Mouse (Mus musculus): ENCODE results near the gene Drd2. TPM values are rescaled to one million over a fixed set of nuclear protein-coding genes. Genes with fewer than 3 reads are reported as not detected.

The Drd2 gene
- 6.7 and 8.4 TPM in 2 replicates for polyA plus RNA-seq (2015; fragmentation: Nextera tagmentation; extraction: Ambion mirVana)

GRCm38 (mm10) chr9:49340136-49341043, at the start of gene Drd2:
Drd2 (plus strand) TSS chr9:49340627.
- H3K4me2 ChIP-seq = peak within 1 kb of the TSS; percentile 91
- peak within 1 kb of the TSS; percentile 56 for H3K4me3 ChIP-seq (replicated peaks)
- peaks cover 20% of the 10 kb centered on the region for H3K4me1 ChIP-seq
- H3K9me3 ChIP-seq (replicated peaks) = no peaks in the 10 kb centered on the region
- ATAC-seq (ENCODE audit: low FRiP score) = peak; percentile 90
- H3K36me3 ChIP-seq = no peaks in the 10 kb centered on the region
- WGBS = under 1% methylated on average over 73 of the region's 84 CpGs
- H3K27ac ChIP-seq (replicated peaks) = no peak within 1 kb of the TSS
- peak within 1 kb of the TSS; percentile 47 for H3K9ac ChIP-seq (replicated peaks)
- H3K27me3 ChIP-seq (replicated peaks) = peaks cover 46% of the 10 kb centered on the region

GRCm38 (mm10) chr9:49295101-49295500, 45.3 kb upstream of the Drd2 start:
- WGBS = 52% methylated on average over 1 of the region's 1 CpGs
- no peak overlapping the region for H3K4me2 ChIP-seq
- no peak overlapping the region for H3K4me3 ChIP-seq (replicated peaks)
- no peaks in the 10 kb centered on the region for H3K4me1 ChIP-seq
- H3K9ac ChIP-seq (replicated peaks) = no peak overlapping the region
- ATAC-seq (ENCODE audit: low FRiP score) = no peak
- H3K27me3 ChIP-seq (replicated peaks) = no peaks in the 10 kb centered on the region; the same call in 1 of the 2 replicates
- H3K36me3 ChIP-seq = no peaks in the 10 kb centered on the region
- no peaks in the 10 kb centered on the region for H3K9me3 ChIP-seq (replicated peaks)
- H3K27ac ChIP-seq (replicated peaks) = no peak overlapping the region

DNA sequence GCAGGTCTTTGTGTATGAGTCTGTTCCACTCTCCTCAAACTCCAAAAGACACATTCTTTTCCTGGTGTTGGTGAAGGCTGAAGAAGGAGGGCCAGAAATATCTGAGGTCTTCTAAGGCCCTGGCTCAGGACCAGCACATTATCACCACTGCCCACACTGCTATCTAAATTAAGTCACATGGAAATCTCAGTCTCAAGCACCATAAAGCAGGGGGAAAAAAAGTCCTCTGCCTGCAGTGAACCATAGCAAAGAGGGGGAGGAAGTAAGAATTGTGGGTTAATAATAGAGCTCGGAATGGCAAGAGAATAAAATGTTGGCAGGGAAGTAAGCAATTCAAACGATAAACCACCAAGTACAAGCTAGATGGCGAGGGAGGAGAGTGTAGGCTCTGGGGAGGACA, 32.9 kb upstream of the Drd2 start:
- Histone ChIP-seq H3K36me3 (no peaks in the 10 kb centered on the region), H3K27ac (replicated peaks) (no peak overlapping the region), H3K4me1 (no peaks in the 10 kb centered on the region), H3K4me2 (no peak overlapping the region), H3K4me3 (replicated peaks) (no peak overlapping the region), H3K9ac (replicated peaks) (no peak overlapping the region), H3K9me3 (replicated peaks) (no peaks in the 10 kb centered on the region), H3K27me3 (replicated peaks) (no peaks in the 10 kb centered on the region)
- no peak for ATAC-seq (ENCODE audit: low FRiP score)
- WGBS = 64% methylated on average over 3 of the region's 3 CpGs

DNA sequence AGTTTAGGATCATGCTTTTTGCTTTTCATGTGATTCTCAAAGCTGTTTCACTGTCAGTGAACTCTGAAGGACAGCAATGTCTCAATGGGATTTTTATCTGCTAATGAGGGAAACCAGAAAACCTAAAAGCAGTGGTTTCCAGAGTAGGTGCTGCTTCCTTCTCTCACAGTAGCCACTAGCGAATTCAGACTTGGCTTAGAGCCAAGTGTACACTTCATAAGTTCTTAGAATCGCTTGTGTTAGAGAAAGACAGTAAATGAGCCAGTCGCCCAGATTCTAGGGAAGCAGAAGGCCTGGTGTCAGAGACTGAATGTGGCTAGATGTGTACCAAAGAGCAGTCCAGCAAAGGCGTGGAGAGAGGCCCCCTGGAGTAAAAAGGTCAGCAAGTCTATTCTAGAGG, 29.6 kb upstream of the Drd2 start:
- no peak for ATAC-seq (ENCODE audit: low FRiP score)
- no peaks in the 10 kb centered on the region for H3K9me3 ChIP-seq (replicated peaks)
- no peak overlapping the region for H3K4me3 ChIP-seq (replicated peaks)
- no peak overlapping the region for H3K4me2 ChIP-seq
- H3K4me1 ChIP-seq = no peaks in the 10 kb centered on the region
- H3K27me3 ChIP-seq (replicated peaks) = no peaks in the 10 kb centered on the region
- H3K9ac ChIP-seq (replicated peaks) = no peak overlapping the region
- no peak overlapping the region for H3K27ac ChIP-seq (replicated peaks)
- 67% methylated on average over 4 of the region's 4 CpGs for WGBS
- H3K36me3 ChIP-seq = no peaks in the 10 kb centered on the region

- Histone ChIP-seq H3K4me1 (no peaks in the 10 kb centered on the region), H3K4me3 (replicated peaks) (no peak overlapping the region), H3K9ac (replicated peaks) (no peak overlapping the region), H3K4me2 (no peak overlapping the region), H3K27ac (replicated peaks) (no peak overlapping the region; the same call in 1 of the 2 replicates), H3K9me3 (replicated peaks) (no peaks in the 10 kb centered on the region), H3K36me3 (no peaks in the 10 kb centered on the region), H3K27me3 (replicated peaks) (no peaks in the 10 kb centered on the region)
- ATAC-seq (ENCODE audit: low FRiP score) = no peak
Measured at GRCm38 (mm10) chr9:49318638-49319037, 21.8 kb upstream of the Drd2 start.

DNA sequence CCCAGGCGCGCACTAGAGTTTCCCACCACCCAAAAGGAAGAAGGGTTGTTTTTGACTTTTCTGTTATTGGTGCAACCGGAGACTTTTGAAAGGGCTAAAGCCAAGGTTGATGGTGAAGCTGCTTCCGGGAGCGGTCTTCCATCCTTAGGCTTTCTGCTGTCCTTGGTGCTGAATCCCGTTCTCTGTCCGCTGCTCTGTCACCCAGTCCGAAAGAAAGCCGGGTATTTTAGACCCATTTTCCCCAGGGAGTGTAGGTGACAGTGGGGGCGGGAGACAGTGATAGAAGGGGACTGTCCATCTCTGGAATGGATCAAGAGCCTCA, 578 bp downstream of the Drd2 start:
- H3K9me3 ChIP-seq (replicated peaks) = no peaks in the 10 kb centered on the region
- no peak overlapping the region for H3K27ac ChIP-seq (replicated peaks)
- H3K36me3 ChIP-seq = no peaks in the 10 kb centered on the region
- H3K4me1 ChIP-seq = peaks cover 20% of the 10 kb centered on the region
- WGBS = 2% methylated on average over 10 of the region's 10 CpGs
- H3K9ac ChIP-seq (replicated peaks) = peak overlapping the region; percentile 47
- peak overlapping the region; percentile 91 for H3K4me2 ChIP-seq
- peaks cover 46% of the 10 kb centered on the region for H3K27me3 ChIP-seq (replicated peaks)
- no peak for ATAC-seq (ENCODE audit: low FRiP score)
- peak overlapping the region; percentile 56 for H3K4me3 ChIP-seq (replicated peaks)

GRCm38 (mm10) chr9:49365763-49366162, 25.3 kb downstream of the Drd2 start:
- Histone ChIP-seq H3K4me3 (replicated peaks) (no peak overlapping the region), H3K27me3 (replicated peaks) (no peaks in the 10 kb centered on the region), H3K4me2 (no peak overlapping the region), H3K9me3 (replicated peaks) (no peaks in the 10 kb centered on the region), H3K27ac (replicated peaks) (no peak overlapping the region), H3K36me3 (no peaks in the 10 kb centered on the region), H3K4me1 (peaks cover 4% of the 10 kb centered on the region; the same call in 1 of the 2 replicates), H3K9ac (replicated peaks) (no peak overlapping the region)
- ATAC-seq (ENCODE audit: low FRiP score) = no peak
- 20% methylated on average over 5 of the region's 5 CpGs for WGBS

DNA sequence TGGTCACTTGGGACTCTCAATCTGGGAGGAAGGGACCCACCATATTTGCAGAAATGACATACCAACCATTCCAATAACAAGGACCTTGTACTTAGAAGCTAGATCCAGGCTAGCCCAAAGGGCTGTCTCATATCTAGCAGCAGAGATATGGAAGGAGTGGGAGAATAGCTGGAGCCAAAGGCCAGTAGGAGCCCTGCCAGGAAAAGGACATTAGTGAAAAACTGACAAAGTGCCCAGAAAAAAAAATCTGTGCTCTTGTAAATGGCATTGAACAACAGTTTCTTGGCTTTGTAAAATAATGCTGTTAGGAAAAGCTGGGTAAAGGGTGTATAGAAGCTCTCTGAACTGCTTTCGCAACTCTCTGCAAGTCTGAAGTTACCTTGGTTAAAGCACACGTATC, 33.5 kb downstream of the Drd2 start:
- no peaks in the 10 kb centered on the region for H3K9me3 ChIP-seq (replicated peaks)
- H3K27ac ChIP-seq (replicated peaks) = no peak overlapping the region
- WGBS = 91% methylated on average over 2 of the region's 2 CpGs
- no peak overlapping the region for H3K9ac ChIP-seq (replicated peaks)
- ATAC-seq (ENCODE audit: low FRiP score) = no peak
- H3K4me1 ChIP-seq = no peaks in the 10 kb centered on the region
- H3K4me2 ChIP-seq = no peak overlapping the region
- H3K36me3 ChIP-seq = no peaks in the 10 kb centered on the region
- H3K4me3 ChIP-seq (replicated peaks) = no peak overlapping the region
- H3K27me3 ChIP-seq (replicated peaks) = no peaks in the 10 kb centered on the region

DNA sequence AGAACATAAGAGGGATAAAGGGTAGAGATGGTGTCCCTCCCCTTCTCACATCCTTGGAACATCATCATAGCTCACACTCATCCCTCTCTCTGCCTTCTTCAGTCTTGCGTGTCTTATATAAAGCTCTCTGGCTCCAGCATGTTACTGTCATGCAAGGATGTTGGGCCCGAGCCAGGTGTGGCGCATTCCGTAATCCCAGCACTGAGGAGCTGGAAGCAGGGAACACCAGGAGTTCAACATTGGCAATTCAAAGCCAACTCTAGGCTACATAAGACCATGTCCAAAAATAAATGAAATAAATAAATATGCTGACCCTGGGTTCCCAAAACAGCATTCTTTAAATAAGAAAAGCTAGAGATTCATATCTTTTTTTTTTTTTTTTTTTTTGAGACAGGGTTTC, 39.5 kb downstream of the Drd2 start:
- no peak overlapping the region for H3K9ac ChIP-seq (replicated peaks)
- H3K4me2 ChIP-seq = no peak overlapping the region
- no peaks in the 10 kb centered on the region; the same call in 1 of the 2 replicates for H3K4me1 ChIP-seq
- no peaks in the 10 kb centered on the region for H3K27me3 ChIP-seq (replicated peaks)
- H3K27ac ChIP-seq (replicated peaks) = no peak overlapping the region
- H3K36me3 ChIP-seq = no peaks in the 10 kb centered on the region
- no peak overlapping the region for H3K4me3 ChIP-seq (replicated peaks)
- H3K9me3 ChIP-seq (replicated peaks) = no peaks in the 10 kb centered on the region
- no peak for ATAC-seq (ENCODE audit: low FRiP score)
- WGBS = 88% methylated on average over 4 of the region's 4 CpGs

DNA sequence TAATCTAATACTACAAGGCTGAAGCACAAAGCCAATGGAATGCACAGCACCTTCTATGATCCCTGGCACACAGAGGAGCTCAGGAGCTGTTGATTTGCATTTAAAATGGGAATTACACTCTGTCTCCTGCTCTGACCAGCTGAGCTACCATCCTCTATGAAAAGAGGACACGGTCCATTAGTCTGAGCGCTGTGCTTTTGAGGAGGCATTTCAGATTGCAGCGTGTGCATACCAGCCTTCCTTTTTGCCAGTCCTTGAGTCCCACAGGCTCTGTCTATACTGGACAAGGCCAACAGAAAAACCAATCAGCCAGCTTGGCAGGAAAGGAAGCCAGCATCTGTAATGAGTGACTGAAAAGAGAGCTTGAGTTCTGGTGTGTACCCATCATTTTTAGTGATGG, 43.6 kb downstream of the Drd2 start:
- WGBS = 27% methylated on average over 3 of the region's 3 CpGs
- Histone ChIP-seq H3K4me3 (replicated peaks) (no peak overlapping the region), H3K9me3 (replicated peaks) (no peaks in the 10 kb centered on the region), H3K36me3 (no peaks in the 10 kb centered on the region), H3K27ac (replicated peaks) (no peak overlapping the region), H3K4me2 (no peak overlapping the region), H3K9ac (replicated peaks) (no peak overlapping the region), H3K27me3 (replicated peaks) (no peaks in the 10 kb centered on the region), H3K4me1 (no peaks in the 10 kb centered on the region; the same call in 1 of the 2 replicates)
- ATAC-seq (ENCODE audit: low FRiP score) = no peak

DNA sequence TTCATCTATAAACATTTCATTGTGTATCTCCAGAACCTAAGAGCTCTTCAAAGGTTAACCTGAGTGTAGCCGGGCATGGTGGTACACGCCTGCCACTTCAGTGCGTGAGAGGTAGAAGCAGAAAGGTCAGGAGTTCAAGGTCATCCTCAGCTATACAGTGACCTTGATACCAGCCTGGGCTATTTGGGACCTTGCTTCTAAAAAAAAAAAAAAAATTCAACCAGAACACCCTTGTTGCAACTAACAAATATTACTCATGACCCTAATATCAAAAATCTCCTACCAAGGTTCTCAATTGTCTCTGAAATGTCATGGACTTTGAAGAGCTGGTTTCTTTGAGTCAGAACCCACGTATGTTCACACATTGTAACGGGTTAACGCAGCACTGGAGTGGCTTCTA, 44.4 kb downstream of the Drd2 start:
- Histone ChIP-seq H3K36me3 (no peaks in the 10 kb centered on the region), H3K9ac (replicated peaks) (no peak overlapping the region), H3K4me3 (replicated peaks) (no peak overlapping the region), H3K4me2 (no peak overlapping the region), H3K27ac (replicated peaks) (no peak overlapping the region), H3K4me1 (no peaks in the 10 kb centered on the region; the same call in 1 of the 2 replicates), H3K9me3 (replicated peaks) (no peaks in the 10 kb centered on the region), H3K27me3 (replicated peaks) (no peaks in the 10 kb centered on the region)
- 93% methylated on average over 6 of the region's 6 CpGs for WGBS
- ATAC-seq (ENCODE audit: low FRiP score) = no peak

GRCm38 (mm10) chr9:49385301-49385700, 44.9 kb downstream of the Drd2 start:
- H3K4me1 ChIP-seq = no peaks in the 10 kb centered on the region; the same call in 1 of the 2 replicates
- no peaks in the 10 kb centered on the region for H3K9me3 ChIP-seq (replicated peaks)
- H3K27ac ChIP-seq (replicated peaks) = no peak overlapping the region
- no peak overlapping the region for H3K9ac ChIP-seq (replicated peaks)
- ATAC-seq (ENCODE audit: low FRiP score) = no peak
- 59% methylated on average over 7 of the region's 7 CpGs for WGBS
- no peak overlapping the region for H3K4me2 ChIP-seq
- H3K36me3 ChIP-seq = no peaks in the 10 kb centered on the region
- H3K27me3 ChIP-seq (replicated peaks) = no peaks in the 10 kb centered on the region
- no peak overlapping the region for H3K4me3 ChIP-seq (replicated peaks)
